Mouse (Mus musculus): ENCODE data around the gene Gm13287.
"Not testable (repeated sequence)": the region's sequence is repeated elsewhere in the genome, so short reads cannot be mapped to it uniquely, and the experiment has no call there.

Gm13287 gene

GRCm38 (mm10) chr4:88797097-88797496 is 6.0 kb upstream of the Gm13287 start, which contains the start of gene Gm13279:
Gene Gm13279, plus strand, starts transcription at chr4:88797397.
- not testable (repeated sequence) for DNase-seq (ENCODE audit: low spot score)

DNA sequence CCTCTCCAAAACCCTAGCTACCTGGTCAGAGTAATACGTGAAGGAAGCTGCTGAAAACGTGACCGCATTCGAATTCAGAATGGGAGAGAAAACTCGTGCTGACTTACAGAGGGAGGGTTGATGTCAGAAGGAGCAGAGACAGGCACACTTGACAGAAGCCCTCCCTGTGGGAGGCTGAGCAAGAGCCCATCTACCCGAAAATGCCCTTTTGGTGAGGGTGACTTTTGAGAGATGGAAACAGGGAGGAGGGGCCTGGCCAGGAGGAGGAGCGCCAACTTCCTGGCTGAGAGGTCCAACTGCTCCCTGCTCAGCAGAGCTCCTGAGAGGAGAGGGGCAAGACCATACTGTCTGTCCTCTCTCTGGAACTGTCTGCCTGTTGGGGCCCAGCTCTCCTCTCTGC is 3.7 kb upstream of the Gm13287 start, which contains the start of gene Gm13285:
Gm13285 (plus strand) TSS at position 301 of the 400 bp plus-strand sequence.
- DNase-seq (ENCODE audit: low spot score), result not testable (repeated sequence)

DNA sequence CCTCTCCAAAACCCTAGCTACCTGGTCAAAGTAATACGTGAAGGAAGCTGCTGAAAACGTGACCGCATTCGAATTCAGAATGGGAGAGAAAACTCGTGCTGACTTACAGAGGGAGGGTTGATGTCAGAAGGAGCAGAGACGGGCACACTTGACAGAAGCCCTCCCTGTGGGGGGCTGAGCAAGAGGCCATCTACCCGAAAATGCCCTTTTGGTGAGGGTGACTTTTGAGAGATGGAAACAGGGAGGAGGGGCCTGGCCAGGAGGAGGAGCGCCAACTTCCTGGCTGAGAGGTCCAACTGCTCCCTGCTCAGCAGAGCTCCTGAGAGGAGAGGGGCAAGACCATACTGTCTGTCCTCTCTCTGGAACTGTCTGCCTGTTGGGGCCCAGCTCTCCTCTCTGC is 2.2 kb downstream of the Gm13287 start, which contains the start of gene Gm13288:
Gm13288 (plus strand) TSS at position 301 of the 400 bp plus-strand sequence.
- DNase-seq (ENCODE audit: low spot score), result not testable (repeated sequence)

DNA sequence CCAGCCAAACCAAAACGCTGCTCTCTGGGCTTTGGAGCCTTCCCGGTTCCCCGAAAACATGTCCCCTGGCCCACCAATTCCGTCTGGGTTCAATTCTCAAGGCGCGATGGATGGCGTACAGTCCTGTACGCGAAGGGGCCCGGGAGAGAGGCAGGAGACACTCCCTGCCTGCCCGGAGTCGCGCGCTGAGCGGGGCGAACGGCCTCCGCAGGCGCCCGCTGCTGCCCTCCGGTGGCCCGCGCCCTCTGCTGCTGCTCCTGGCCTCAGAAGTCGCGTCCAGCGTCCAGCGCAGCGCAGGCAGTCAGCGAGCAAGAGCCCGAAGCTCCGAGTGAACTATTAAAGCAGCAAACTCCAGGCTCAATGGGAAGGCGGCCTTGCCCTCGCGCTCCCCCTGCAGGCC is 2.7 kb downstream of the Gm13287 start:
- not testable (repeated sequence) for DNase-seq (ENCODE audit: low spot score)

- DNase-seq (ENCODE audit: low spot score), result no peak
These were observed 12.9 kb downstream of the Gm13287 start, which contains the start of gene Ifna7 for GRCm38 (mm10) chr4:88815928-88816327. Gene Ifna7, plus strand, starts transcription at chr4:88816228.

DNA sequence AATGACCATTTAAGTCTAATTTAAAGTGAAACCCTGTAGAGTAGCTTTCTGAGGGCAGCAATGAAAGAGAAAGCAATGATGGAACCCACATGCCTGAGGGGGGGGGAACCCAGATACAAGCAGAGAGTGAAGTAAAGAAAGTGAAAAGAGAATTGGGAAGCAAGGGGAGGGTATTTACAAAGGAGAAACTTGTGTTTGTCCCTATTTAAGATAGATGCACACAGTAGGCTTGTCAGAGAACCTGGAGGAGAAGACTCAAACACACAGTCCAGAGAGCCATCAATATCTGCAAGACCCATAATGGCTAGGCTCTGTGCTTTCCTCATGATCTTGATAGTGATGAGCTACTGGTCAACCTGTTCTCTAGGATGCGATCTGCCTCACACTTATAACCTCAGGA is 16.6 kb downstream of the Gm13287 start, which contains the start of gene Ifna11:
Ifna11 (plus strand) TSS at position 301 of the 400 bp plus-strand sequence.
- DNase-seq (ENCODE audit: low spot score), result no peak

DNA sequence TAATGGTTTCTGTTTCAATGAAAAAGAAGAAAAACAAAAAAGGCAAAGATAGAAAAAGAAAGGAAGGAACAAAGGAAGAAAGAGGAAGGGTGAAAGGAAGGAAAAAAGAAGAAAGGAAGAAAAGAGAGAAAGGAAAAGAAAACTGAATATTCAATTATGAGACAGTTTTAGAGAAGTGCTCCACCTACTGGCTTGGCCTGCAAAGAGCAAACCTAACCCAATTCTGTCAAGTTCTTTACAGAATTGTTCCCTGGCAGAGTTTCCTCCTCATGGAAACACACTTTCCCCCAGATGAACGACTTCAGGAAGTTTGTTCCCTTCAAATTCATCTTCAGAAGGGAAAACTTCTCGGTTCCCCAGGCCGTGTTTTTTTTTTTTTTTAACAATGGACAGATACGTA is 19.9 kb downstream of the Gm13287 start:
- DNase-seq (ENCODE audit: low spot score), result no peak

GRCm38 (mm10) chr4:88827116-88827515 is 24.1 kb downstream of the Gm13287 start, which contains the start of gene Ifna6:
Gene Ifna6, plus strand, starts transcription at chr4:88827416.
- DNase-seq (ENCODE audit: low spot score), result not testable (repeated sequence)

DNA sequence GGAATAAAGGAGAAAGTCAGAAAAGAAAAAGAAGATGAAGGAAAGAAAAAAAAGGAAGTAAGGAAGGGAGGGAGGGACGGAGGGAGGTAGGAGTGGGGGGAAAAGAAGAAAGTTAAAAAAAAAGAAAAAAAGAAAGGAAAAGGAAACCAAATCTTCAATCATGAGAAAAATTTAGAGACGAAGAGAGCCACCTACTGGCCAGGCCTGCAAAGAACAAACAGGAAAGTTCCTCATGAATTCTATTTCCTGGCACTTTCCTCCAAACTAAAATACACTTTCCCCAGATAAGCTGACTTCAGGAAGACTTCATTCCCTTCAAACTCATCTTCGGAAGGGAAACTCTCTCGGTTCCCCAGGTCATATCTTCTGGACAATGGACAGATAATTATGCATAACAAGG is 27.5 kb downstream of the Gm13287 start:
- no peak for DNase-seq (ENCODE audit: low spot score)

DNA sequence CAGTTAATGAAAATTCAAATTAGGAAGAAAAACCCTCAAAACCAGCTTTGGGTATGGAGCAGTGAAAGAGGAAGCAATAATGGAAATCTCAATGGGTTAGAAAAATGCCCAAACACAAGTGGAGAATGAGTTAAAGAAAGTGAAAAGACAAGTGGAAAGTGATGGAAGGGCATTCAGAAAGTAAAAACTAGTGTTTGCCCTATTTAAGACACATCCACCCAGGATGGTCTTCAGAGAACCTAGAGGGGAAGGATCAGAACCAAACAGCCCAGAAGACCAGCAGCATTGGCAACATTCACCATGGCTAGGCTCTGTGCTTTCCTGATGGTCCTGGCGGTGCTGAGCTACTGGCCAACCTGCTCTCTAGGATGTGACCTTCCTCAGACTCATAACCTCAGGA is 32.2 kb downstream of the Gm13287 start, which contains the start of gene Ifna5:
Ifna5 (plus strand) TSS at position 301 of the 400 bp plus-strand sequence.
- DNase-seq (ENCODE audit: low spot score), result not testable (repeated sequence)

DNA sequence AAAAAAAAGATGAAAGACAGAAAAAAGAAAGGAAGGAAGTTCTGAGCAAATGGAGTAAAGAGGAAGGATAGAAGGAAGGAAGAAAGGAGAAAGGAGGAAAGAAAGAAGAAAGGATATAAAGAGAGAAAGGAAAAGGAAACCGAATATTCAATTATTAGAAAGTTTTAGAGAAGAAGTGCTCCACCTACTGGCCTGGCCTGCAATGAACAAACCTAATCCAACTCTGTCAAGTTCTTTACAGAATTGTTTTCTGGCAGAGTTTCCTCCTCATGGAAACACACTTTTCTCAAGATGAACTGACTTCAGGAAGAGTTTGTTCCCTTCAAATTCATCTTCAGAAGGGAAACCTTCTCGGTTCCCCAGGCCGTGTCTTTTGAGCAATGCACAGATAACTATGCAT is 35.8 kb downstream of the Gm13287 start:
- no peak for DNase-seq (ENCODE audit: low spot score)

DNA sequence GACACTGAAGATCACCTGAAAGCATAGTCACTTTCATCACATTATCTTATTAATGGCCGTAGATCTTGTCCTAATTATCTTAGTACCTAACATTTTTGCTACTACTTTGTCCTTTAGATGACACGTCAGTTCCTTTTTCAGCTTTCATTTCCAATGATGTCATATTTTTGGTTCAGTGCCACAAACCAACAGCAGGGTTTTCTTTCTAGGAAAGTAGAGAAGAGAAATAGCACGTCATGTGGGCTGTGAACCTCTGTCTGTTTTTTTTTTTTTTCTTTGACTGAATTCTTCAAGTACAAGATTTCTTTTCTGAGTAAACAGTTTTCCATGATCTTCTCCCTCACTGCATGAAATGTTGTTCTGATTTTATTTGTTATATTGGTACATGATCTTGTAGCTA is 37.0 kb downstream of the Gm13287 start:
- no peak for DNase-seq (ENCODE audit: low spot score)

DNA sequence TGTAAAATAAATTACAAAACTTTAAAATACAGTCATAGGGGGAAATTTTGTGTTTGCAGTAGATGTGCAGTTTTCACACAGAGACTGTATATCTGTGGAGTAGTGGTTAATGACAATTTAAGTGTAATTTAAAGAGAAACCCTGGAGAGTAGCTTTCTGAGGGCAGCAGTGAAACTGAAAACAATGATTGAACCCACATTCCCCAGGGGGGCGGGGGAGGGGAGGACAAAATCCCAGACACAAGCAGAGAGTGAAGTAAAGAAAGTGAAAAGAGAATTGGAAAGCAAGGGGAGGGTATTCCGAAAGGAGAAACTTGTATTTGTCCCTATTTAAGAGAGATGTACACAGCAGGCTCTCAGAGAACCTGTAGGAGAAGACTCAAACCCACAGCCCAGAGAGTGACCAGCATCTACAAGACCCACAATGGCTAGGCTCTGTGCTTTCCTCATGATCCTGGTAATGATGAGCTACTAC is 38.4 kb downstream of the Gm13287 start, which contains the start of gene Ifna4:
Ifna4 (plus strand) TSS at position 424 of the 474 bp plus-strand sequence.
- no peak for DNase-seq (ENCODE audit: low spot score)

GRCm38 (mm10) chr4:88845334-88845733 is 42.3 kb downstream of the Gm13287 start:
- no peak for DNase-seq (ENCODE audit: low spot score)

GRCm38 (mm10) chr4:88849698-88850097 is 46.6 kb downstream of the Gm13287 start, which contains the start of gene Ifna1:
Gene Ifna1, plus strand, starts transcription at chr4:88850087.
- DNase-seq (ENCODE audit: low spot score), result no peak

- DNase-seq (ENCODE audit: low spot score), result no peak
These were observed 48.1 kb downstream of the Gm13287 start for GRCm38 (mm10) chr4:88851026-88851763.

Data from testis, postnatal 14 days (tissue).